Mouse (Mus musculus): Measurements from ENCODE around the gene Rfx1.

DNA sequence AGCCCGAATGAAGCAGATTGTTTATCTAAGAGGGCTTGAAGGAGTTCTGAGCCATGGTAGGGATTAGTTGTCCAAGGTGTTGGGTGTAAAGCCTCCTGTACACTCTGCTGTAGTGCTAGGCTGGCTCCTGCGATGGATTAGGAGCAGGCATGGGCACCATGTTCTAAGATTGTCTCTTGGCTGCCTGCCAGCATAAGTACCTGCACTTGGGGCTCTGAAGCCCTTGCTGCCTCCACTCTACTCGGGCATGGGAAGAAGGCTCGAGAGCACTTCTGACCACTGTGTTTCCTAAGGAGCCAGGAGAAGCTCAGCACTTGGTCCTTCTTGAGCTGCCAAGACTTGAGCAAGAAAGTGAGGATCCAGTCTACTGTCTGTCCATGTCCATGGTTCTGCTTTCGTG lies 12.6 kb downstream of the Rfx1 start:
- TF ChIP-seq POLR2A (IDR thresholded peaks at IDR 0.05; ENCODE audit: insufficient read depth, low read depth, low read length) (no peak), EP300 (IDR thresholded peaks at IDR 0.05; ENCODE audit: insufficient read depth, low read depth, low read length) (no peak), CTCF (IDR thresholded peaks at IDR 0.05) (no peak)

Measured in heart, adult 2 months (tissue).